Mouse (Mus musculus): ENCODE measurements at regions not wholly inside any gene's neighbourhood (a gene's known extent, or its start where the extent isn't known, plus 50 kb on each side); places are given as distances from the start of the nearest gene placed in this dataset. TPM values are rescaled to one million over a fixed set of nuclear protein-coding genes. Genes with fewer than 3 reads are reported as not detected.

GRCm38 (mm10) chr1:121958942-121959341 is 391.2 kb upstream of the Ddx18 start:
- no peak overlapping the region for H3K27ac ChIP-seq
- no peak overlapping the region for H3K9ac ChIP-seq
- no peak overlapping the region for H3K4me3 ChIP-seq (replicated peaks; ENCODE audit: low read length)
- DNase-seq (ENCODE audit: low spot score) (no peak), ATAC-seq (ENCODE audit: low FRiP score) (no peak)
- H3K4me1 ChIP-seq (replicated peaks; ENCODE audit: control insufficient read depth, insufficient read depth, low read length), result no peaks in the 10 kb centered on the region
- no peak overlapping the region for H3K4me2 ChIP-seq (replicated peaks)
- no peaks in the 10 kb centered on the region for H3K36me3 ChIP-seq (replicated peaks; ENCODE audit: control insufficient read depth, insufficient read depth)
- no peaks in the 10 kb centered on the region for H3K9me3 ChIP-seq (ENCODE audit: control insufficient read depth, low read length)
- H3K27me3 ChIP-seq (ENCODE audit: control insufficient read depth, insufficient read depth, low read length), result no peaks in the 10 kb centered on the region

GRCm38 (mm10) chr1:121935911-121936310 is 368.1 kb upstream of the Ddx18 start:
- Histone ChIP-seq H3K27ac (no peak overlapping the region), H3K9me3 (ENCODE audit: control insufficient read depth, low read length) (no peaks in the 10 kb centered on the region), H3K36me3 (replicated peaks; ENCODE audit: control insufficient read depth, insufficient read depth) (no peaks in the 10 kb centered on the region), H3K9ac (no peak overlapping the region), H3K27me3 (ENCODE audit: control insufficient read depth, insufficient read depth, low read length) (no peaks in the 10 kb centered on the region), H3K4me1 (replicated peaks; ENCODE audit: control insufficient read depth, insufficient read depth, low read length) (no peaks in the 10 kb centered on the region), H3K4me3 (replicated peaks; ENCODE audit: low read length) (no peak overlapping the region), H3K4me2 (replicated peaks) (no peak overlapping the region)
- WGBS, result 90% methylated on average over 1 of the region's 1 CpGs
- ATAC-seq (ENCODE audit: low FRiP score) (no peak), DNase-seq (ENCODE audit: low spot score) (no peak)

Small RNA genes in the stretch of these regions (microRNA-seq; reads per million reads assigned to microRNA genes)
- not detected for gene Gm26472
